ENCODE assay signal across 9 mouse cellular contexts in genomic region chr2:31847908-31848307, GRCm38 (mm10). TPM values are rescaled to one million over a fixed set of nuclear protein-coding genes. Genes with fewer than 3 reads are reported as not detected.
A peak's percentile ranks its signal among the peaks of the same experiment; 100 is the strongest.
DNase-seq lines count a peak whose midpoint lies in the region; ATAC-seq lines count a peak whose summit lies in the region.
"Had no signal": no experiment of that assay in that cellular context is flagged by ENCODE, and none has a peak within 500 bp of the region (broad histone marks: within the 10 kb centered on the region; RNA-seq: fewer than 3 reads in every experiment).

No protein-coding gene starts in this region.

- H3K4me3 ChIP-seq in hindbrain, embryonic 10.5 days = no peak overlapping the region
- H3K4me3 ChIP-seq in hindbrain, embryonic 14.5 days (replicated peaks; ENCODE audit: low read length) = no peak overlapping the region
- no peak overlapping the region for H3K4me3 ChIP-seq in liver, embryonic 13.5 days (replicated peaks)
- H3K4me3 ChIP-seq in forebrain, embryonic 15.5 days = no peak overlapping the region
- H3K4me3 ChIP-seq: midbrain, embryonic 12.5 days had no signal

- peak overlapping the region; percentile 5; the same call in 1 of the 2 replicates for H3K27ac ChIP-seq in hindbrain, embryonic 10.5 days
- H3K27ac ChIP-seq in hindbrain, embryonic 14.5 days = no peak overlapping the region
- H3K27ac ChIP-seq in liver, embryonic 13.5 days = no peak overlapping the region
- H3K27ac ChIP-seq in forebrain, embryonic 15.5 days (replicated peaks) = no peak overlapping the region
- H3K27ac ChIP-seq: midbrain, embryonic 12.5 days had no signal

- DNase-seq in hindbrain, embryonic 10.5 days (ENCODE audit: low spot score) = no peak
- DNase-seq in hindbrain, embryonic 14.5 days (ENCODE audit: low spot score) = no peak
- peak; percentile 71 for DNase-seq in induced T-regulatory cell, adult 2 months (ENCODE audit: low read depth)
- peak; percentile 32 for DNase-seq in liver, embryonic 13.5 days
- DNase-seq in spleen, postnatal 36 days (ENCODE audit: low spot score in 2 of 2) = peak; percentile 44 to 48
- DNase-seq in ovary, postnatal 14 days (ENCODE audit: low spot score) = no peak

- no peaks in the 10 kb centered on the region for H3K36me3 ChIP-seq in hindbrain, embryonic 10.5 days
- no peaks in the 10 kb centered on the region for H3K36me3 ChIP-seq in hindbrain, embryonic 14.5 days (replicated peaks; ENCODE audit: control insufficient read depth, insufficient read depth)
- H3K36me3 ChIP-seq in liver, embryonic 13.5 days = no peaks in the 10 kb centered on the region
- H3K36me3 ChIP-seq in forebrain, embryonic 15.5 days = no peaks in the 10 kb centered on the region
- H3K36me3 ChIP-seq: midbrain, embryonic 12.5 days had no signal

- ATAC-seq in hindbrain, embryonic 14.5 days (ENCODE audit: low FRiP score) = no peak; the same call in 1 of the 2 replicates
- ATAC-seq in activated CD4-positive, CD25-positive, alpha-beta regulatory T cell, adult 4 months = peak; percentile 61
- ATAC-seq in liver, embryonic 13.5 days (ENCODE audit: low read depth) = peak; percentile 82
- no peak for ATAC-seq in forebrain, embryonic 15.5 days (replicated peaks)

- peaks cover 60% of the 10 kb centered on the region for H3K27me3 ChIP-seq in hindbrain, embryonic 10.5 days (ENCODE audit: insufficient read depth, poor library complexity, severe bottlenecking)
- peaks cover 33% of the 10 kb centered on the region for H3K27me3 ChIP-seq in hindbrain, embryonic 14.5 days (ENCODE audit: control insufficient read depth, insufficient read depth, low read length)
- H3K27me3 ChIP-seq in liver, embryonic 13.5 days = peaks cover 54% of the 10 kb centered on the region
- H3K27me3 ChIP-seq in forebrain, embryonic 15.5 days = peaks cover 42% of the 10 kb centered on the region

- no peak overlapping the region for H3K4me2 ChIP-seq in hindbrain, embryonic 14.5 days (replicated peaks)
- H3K4me2 ChIP-seq in liver, embryonic 13.5 days = no peak overlapping the region
- H3K4me2 ChIP-seq in forebrain, embryonic 15.5 days (replicated peaks) = no peak overlapping the region
- H3K4me2 ChIP-seq: midbrain, embryonic 12.5 days had no signal

- WGBS in hindbrain, embryonic 10.5 days = 22% methylated on average over 6 of the region's 6 CpGs
- 26% methylated on average over 6 of the region's 6 CpGs for WGBS in hindbrain, embryonic 14.5 days
- WGBS in liver, embryonic 13.5 days (ENCODE audit: insufficient replicate concordance) = 6% methylated on average over 6 of the region's 6 CpGs
- 16% methylated on average over 6 of the region's 6 CpGs for WGBS in forebrain, embryonic 15.5 days

- peaks cover 70% of the 10 kb centered on the region for H3K4me1 ChIP-seq in hindbrain, embryonic 10.5 days (replicated peaks)
- peaks cover 10% of the 10 kb centered on the region; the same call in 1 of the 2 replicates for H3K4me1 ChIP-seq in hindbrain, embryonic 14.5 days (replicated peaks; ENCODE audit: control insufficient read depth, insufficient read depth, low read length)
- peaks cover 31% of the 10 kb centered on the region for H3K4me1 ChIP-seq in liver, embryonic 13.5 days (replicated peaks)
- peaks cover 34% of the 10 kb centered on the region for H3K4me1 ChIP-seq in forebrain, embryonic 15.5 days

- H3K9ac ChIP-seq in hindbrain, embryonic 14.5 days = no peak overlapping the region
- H3K9ac ChIP-seq in liver, embryonic 13.5 days = no peak overlapping the region
- H3K9ac ChIP-seq in forebrain, embryonic 15.5 days (replicated peaks) = no peak overlapping the region
- H3K9ac ChIP-seq: midbrain, embryonic 12.5 days had no signal

- no peaks in the 10 kb centered on the region for H3K9me3 ChIP-seq in hindbrain, embryonic 10.5 days
- no peaks in the 10 kb centered on the region for H3K9me3 ChIP-seq in hindbrain, embryonic 14.5 days (ENCODE audit: control insufficient read depth, low read length)
- no peaks in the 10 kb centered on the region for H3K9me3 ChIP-seq in liver, embryonic 13.5 days (replicated peaks)
- no peaks in the 10 kb centered on the region for H3K9me3 ChIP-seq in forebrain, embryonic 15.5 days
- H3K9me3 ChIP-seq: midbrain, embryonic 12.5 days had no signal

RNA-seq across cellular contexts. Expression of gene Fibcd1, which starts 2.1 kb away (rescaled TPM):
- polyA plus RNA-seq in hindbrain, embryonic 10.5 days (2016; fragmentation: Nextera tagmentation; extraction: Ambion mirVana) = 0.60 and 2.0 TPM in 2 replicates
- 5.0 and 5.6 TPM in 2 replicates for polyA plus RNA-seq in hindbrain, embryonic 14.5 days (2014; fragmentation: Nextera tagmentation; extraction: Ambion mirVana)
- polyA plus RNA-seq in activated CD4-positive, CD25-positive, alpha-beta regulatory T cell, adult 4 months (2017; shearing (Covaris generic)) = not detected
- polyA plus RNA-seq in liver, embryonic 13.5 days (2015; fragmentation: Nextera tagmentation; extraction: Ambion mirVana) = 0.03 TPM in 1 of 2 replicates, not detected in the other
- 3.2 TPM in 2 replicates for polyA plus RNA-seq in forebrain, embryonic 15.5 days (2015; fragmentation: Nextera tagmentation; extraction: Ambion mirVana)

RNA-seq across cellular contexts. Expression of gene Qrfp, which starts 37.5 kb away (rescaled TPM):
- polyA plus RNA-seq in hindbrain, embryonic 10.5 days (2016; fragmentation: Nextera tagmentation; extraction: Ambion mirVana) = 0.12 and 0.20 TPM in 2 replicates
- polyA plus RNA-seq in hindbrain, embryonic 14.5 days (2014; fragmentation: Nextera tagmentation; extraction: Ambion mirVana) = not detected in 2 replicates
- under 1 TPM; 0.47 to 0.48 TPM for polyA plus RNA-seq in activated CD4-positive, CD25-positive, alpha-beta regulatory T cell, adult 4 months (2017; shearing (Covaris generic))
- polyA plus RNA-seq in liver, embryonic 13.5 days (2015; fragmentation: Nextera tagmentation; extraction: Ambion mirVana) = 0.07 TPM in 1 of 2 replicates, not detected in the other
- 0.08 and 0.20 TPM in 2 replicates for polyA plus RNA-seq in forebrain, embryonic 15.5 days (2015; fragmentation: Nextera tagmentation; extraction: Ambion mirVana)

RNA-seq across cellular contexts. Expression of gene Lamc3, which starts 39.2 kb away (rescaled TPM):
- polyA plus RNA-seq in hindbrain, embryonic 10.5 days (2016; fragmentation: Nextera tagmentation; extraction: Ambion mirVana) = 8.4 and 8.6 TPM in 2 replicates
- polyA plus RNA-seq in hindbrain, embryonic 14.5 days (2014; fragmentation: Nextera tagmentation; extraction: Ambion mirVana) = 4.9 and 6.1 TPM in 2 replicates
- polyA plus RNA-seq in activated CD4-positive, CD25-positive, alpha-beta regulatory T cell, adult 4 months (2017; shearing (Covaris generic)) = not detected
- 0.02 and 0.07 TPM in 2 replicates for polyA plus RNA-seq in liver, embryonic 13.5 days (2015; fragmentation: Nextera tagmentation; extraction: Ambion mirVana)
- 2.9 TPM in 2 replicates for polyA plus RNA-seq in forebrain, embryonic 15.5 days (2015; fragmentation: Nextera tagmentation; extraction: Ambion mirVana)

Comparison
In these comparisons a context has a peak if more than half of its experiments do, and no peak if none do; other contexts are left out.
1. DNase-seq: peak in induced T-regulatory cell, adult 2 months (single experiment), liver, embryonic 13.5 days (single experiment) and spleen, postnatal 36 days (2 of 2); none in hindbrain, embryonic 10.5 days (single experiment), hindbrain, embryonic 14.5 days (single experiment) and ovary, postnatal 14 days (single experiment).
2. ATAC-seq: peak in activated CD4-positive, CD25-positive, alpha-beta regulatory T cell, adult 4 months (single experiment) and liver, embryonic 13.5 days (single experiment); none in hindbrain, embryonic 14.5 days (single experiment) and forebrain, embryonic 15.5 days (single experiment).